Mouse (Mus musculus): Measurements from ENCODE around the gene Lrrc41. TPM values are rescaled to one million over a fixed set of nuclear protein-coding genes. Genes with fewer than 3 reads are reported as not detected.

Gene Lrrc41
- polyA plus RNA-seq, 1 experiment from 2014 or later: 78.6 TPM

DNA sequence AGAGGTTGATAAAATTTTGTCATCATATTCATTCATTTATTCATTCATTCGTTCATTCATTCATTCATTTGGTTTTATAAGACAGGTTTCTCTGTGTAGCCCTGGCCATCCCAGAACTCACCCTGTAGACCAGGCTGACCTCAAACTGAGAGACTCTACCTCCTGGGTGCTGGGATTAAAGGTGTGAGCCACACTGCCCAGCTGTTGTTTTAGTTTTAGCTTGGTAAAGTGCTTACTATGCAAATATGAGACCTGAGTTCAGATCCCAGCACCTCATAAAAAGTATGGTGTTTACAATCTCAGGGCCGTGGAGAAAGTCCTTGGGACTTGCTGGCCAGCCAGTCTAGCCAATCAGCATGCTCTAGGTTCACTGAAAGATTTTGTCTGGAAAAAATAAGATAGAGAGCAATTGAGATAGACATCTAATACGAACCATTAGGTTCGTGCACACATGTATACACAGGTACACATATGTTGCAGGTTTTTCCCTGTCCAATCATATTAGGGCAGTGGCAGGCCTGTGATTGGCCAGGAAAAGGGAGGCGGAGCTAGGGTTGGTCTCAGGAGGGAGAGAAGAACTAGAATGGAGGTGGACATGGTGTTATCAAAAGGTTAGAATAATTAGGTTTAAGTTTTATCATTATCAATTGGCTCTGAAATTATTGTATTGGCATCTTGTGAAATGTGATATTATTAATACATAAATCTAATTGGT is 15.9 kb upstream of the Lrrc41 start:
- 77% methylated on average over 5 of the region's 5 CpGs for WGBS
- Histone ChIP-seq H3K4me3 (no peak overlapping the region), H3K27ac (no peak overlapping the region), H3K36me3 (no peaks in the 10 kb centered on the region), H3K27me3 (ENCODE audit: insufficient read depth, poor library complexity, severe bottlenecking) (no peaks in the 10 kb centered on the region), H3K4me1 (replicated peaks) (0 out of 2 replicates have a peak, but pooled peaks cover 3% of the 10 kb centered on the region), H3K9me3 (no peaks in the 10 kb centered on the region)
- no peak for DNase-seq (ENCODE audit: low spot score)

DNA sequence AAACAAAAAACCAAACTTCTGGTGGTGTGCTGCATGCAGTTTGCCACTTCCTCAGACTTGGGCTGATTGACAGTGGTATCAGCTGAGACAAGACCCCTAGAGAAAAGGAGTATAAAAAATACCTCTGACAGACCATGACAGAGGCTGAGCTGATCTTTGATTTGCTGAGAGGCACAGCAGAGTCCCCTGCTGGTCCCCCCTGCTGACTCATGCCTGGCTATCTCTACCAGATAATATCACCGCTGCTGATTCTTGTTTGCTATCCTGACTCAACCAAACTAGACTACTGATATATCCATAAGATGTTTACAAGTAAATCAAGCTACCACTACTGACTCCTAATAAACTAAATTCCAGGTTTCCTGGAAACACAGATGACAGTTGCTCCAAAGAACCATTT is 11.2 kb upstream of the Lrrc41 start:
- H3K36me3 ChIP-seq: peaks cover 40% of the 10 kb centered on the region
- H3K27ac ChIP-seq: no peak overlapping the region
- no peak for DNase-seq (ENCODE audit: low spot score)
- H3K9me3 ChIP-seq: no peaks in the 10 kb centered on the region
- H3K4me1 ChIP-seq (replicated peaks): no peaks in the 10 kb centered on the region
- no peak overlapping the region for H3K4me3 ChIP-seq
- no peaks in the 10 kb centered on the region for H3K27me3 ChIP-seq (ENCODE audit: insufficient read depth, poor library complexity, severe bottlenecking)
- 42% methylated on average over 1 of the region's 1 CpGs for WGBS

DNA sequence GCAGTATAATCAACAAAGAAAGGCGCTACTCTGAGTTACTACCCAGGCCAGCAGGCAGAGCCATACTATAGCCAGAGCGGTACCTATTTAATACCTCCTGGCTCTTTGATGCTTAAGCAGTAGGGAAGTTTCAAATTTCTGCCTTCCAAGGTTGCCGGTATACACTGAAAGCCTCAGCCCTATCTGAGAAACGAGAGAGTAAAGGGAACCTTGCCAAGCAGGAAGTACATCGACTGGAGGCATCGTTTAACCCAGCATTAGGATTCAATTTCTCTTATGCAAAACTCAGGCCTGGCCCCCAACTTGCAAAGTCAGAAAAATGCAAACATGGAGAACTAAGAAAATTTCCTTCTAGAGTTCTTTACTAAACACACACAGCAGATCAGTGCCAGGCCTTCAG is 5.0 kb upstream of the Lrrc41 start:
- Histone ChIP-seq H3K9me3 (no peaks in the 10 kb centered on the region), H3K4me1 (replicated peaks) (peaks cover 19% of the 10 kb centered on the region), H3K27ac (no peak overlapping the region), H3K27me3 (ENCODE audit: insufficient read depth, poor library complexity, severe bottlenecking) (no peaks in the 10 kb centered on the region), H3K4me3 (no peak overlapping the region), H3K36me3 (peaks cover 56% of the 10 kb centered on the region)
- 92% methylated on average over 6 of the region's 6 CpGs for WGBS
- no peak for DNase-seq (ENCODE audit: low spot score)

DNA sequence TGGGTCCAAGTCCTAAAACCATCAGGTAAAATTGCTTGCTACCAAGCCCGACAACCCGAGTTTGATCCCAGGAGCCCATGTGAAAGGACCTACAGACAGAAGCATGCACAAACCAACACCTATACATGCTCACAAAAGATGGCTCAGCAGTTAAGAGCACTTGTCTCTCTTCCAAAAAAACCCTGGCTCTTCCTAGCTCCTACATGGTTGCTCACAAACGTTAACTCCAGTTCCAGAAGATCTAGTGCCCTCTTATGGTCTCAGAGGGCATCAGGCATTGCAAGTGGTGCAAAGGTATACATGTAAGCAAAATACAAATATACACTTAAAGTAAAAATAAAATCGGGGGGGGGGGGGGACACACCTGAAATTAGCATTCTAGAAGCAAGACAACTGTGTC is 1.9 kb upstream of the Lrrc41 start:
- Histone ChIP-seq H3K9me3 (no peaks in the 10 kb centered on the region), H3K27me3 (ENCODE audit: insufficient read depth, poor library complexity, severe bottlenecking) (no peaks in the 10 kb centered on the region), H3K27ac (no peak overlapping the region), H3K4me3 (peak overlapping the region; percentile 96; the same call in 1 of the 2 replicates), H3K4me1 (replicated peaks) (peaks cover 35% of the 10 kb centered on the region), H3K36me3 (peaks cover 26% of the 10 kb centered on the region)
- no peak for DNase-seq (ENCODE audit: low spot score)
- 63% methylated on average over 4 of the region's 4 CpGs for WGBS

DNA sequence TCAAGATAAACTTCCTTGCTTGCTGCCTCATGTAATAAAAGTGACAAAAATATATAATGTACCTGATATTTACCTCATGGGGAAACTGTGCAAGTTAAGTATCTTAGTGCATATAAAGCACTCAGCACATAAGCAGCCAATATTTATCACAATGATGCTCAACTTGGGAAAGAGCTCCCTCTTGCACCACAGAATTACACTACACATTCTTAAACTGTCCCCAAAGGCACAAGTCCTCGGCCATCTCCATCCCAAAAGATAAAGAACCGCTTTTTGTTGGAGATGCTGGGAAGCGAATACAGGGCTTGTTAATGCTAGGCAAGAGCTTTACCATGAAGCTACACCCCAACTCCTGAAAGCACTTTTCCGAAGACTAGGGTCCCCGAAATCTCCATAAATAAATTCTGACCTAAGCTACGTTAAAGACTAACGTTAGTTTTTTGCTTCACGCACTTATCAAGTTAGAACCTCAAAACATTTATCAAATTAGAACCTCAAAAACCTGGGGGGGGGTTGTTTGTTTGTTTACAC is 859 bp upstream of the Lrrc41 start:
- Histone ChIP-seq H3K4me1 (replicated peaks) (peaks cover 35% of the 10 kb centered on the region), H3K36me3 (peaks cover 17% of the 10 kb centered on the region), H3K27ac (peak overlapping the region; percentile 99), H3K9me3 (no peaks in the 10 kb centered on the region), H3K27me3 (ENCODE audit: insufficient read depth, poor library complexity, severe bottlenecking) (no peaks in the 10 kb centered on the region), H3K4me3 (peak overlapping the region; percentile 96)
- WGBS: 3% methylated on average over 8 of the region's 8 CpGs
- DNase-seq (ENCODE audit: low spot score): no peak

DNA sequence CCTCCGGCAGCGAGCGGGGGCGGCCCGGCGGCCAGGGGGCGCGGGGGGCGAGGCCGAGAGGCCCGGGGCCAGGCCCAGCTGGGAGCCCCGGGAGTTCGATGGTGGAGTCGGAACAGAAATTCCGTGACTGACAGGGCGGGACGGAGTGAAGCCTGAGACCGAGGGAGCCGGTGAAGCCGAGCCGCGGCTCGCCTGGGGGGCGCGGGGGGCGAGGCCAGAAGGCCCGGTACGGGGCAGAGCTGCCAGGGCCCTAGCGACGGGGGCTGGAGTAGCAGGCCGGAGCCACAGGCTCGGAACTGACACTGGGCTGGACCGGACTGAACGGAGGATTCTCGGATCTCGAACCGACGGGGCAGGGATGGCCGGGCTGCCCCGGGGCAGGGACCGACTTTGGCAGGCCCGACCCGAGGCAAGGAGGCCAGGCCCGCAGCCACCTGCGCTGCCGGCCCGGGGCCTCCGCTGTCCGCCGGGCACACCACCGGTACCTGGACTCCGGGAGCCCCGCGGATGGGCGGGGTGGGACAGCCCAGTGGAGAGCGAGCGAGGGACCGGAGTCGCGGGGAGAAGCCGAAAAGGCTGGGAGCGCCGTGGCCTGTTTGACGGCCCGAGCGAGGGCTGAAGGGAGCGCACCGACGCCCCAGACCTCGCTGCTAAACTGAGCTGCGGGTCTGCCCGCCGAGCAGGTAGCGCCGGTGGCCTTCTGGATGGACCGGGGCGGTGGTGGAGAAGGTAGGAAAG is 731 bp downstream of the Lrrc41 start:
- DNase-seq (ENCODE audit: low spot score): peak; percentile 80
- H3K4me1 ChIP-seq (replicated peaks): peaks cover 35% of the 10 kb centered on the region
- H3K27me3 ChIP-seq (ENCODE audit: insufficient read depth, poor library complexity, severe bottlenecking): no peaks in the 10 kb centered on the region
- WGBS: under 1% methylated on average over 76 of the region's 77 CpGs
- peak overlapping the region; percentile 99 for H3K27ac ChIP-seq
- H3K36me3 ChIP-seq: peaks cover 18% of the 10 kb centered on the region
- H3K9me3 ChIP-seq: no peaks in the 10 kb centered on the region
- H3K4me3 ChIP-seq: peak overlapping the region; percentile 96

DNA sequence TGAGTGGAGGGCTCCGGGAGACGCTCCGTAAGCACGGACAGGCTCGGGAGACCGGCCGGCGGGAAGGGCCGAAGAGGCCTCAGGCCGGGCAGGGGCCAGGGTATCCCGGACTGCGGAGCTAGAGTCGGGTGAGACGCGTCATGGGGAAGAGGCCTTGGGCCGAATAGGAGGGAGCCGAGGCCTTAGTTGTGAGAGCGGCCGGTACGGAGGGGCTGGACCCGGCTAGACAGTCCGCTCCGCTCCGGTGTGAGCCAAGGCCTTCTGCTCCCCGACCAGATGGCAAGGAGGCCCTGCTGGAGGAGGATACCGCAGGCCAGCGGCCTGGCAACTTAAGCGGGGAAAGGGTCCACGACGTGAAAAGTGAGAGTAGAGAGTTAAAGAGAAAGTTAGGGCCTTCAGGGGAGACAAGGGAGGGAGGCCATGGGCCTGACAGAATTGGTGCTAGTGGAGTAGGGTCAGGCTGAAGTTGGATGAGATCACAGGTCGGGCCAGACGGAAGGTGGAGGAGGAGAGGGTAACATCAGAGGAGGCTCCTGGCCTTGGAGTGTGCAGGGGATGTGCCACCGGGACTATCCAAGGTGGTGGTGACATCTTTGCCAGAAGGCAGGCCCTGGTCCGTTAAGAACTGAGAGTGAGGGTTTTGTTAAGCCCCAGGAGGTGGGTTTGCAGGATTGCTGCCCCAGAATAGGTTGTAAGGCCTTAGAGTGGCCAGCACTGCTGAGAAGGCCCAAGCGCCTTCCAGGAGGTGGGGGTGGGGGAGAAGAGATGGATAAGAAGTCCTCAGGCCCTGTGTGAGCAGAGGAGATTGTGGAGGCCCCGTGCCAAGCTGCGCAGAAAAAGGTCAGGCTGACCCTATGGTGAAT is 1.5 kb downstream of the Lrrc41 start:
- peaks cover 35% of the 10 kb centered on the region for H3K4me1 ChIP-seq (replicated peaks)
- peak; percentile 63 for DNase-seq (ENCODE audit: low spot score)
- H3K36me3 ChIP-seq: peaks cover 26% of the 10 kb centered on the region
- peak overlapping the region; percentile 96 for H3K4me3 ChIP-seq
- no peaks in the 10 kb centered on the region for H3K27me3 ChIP-seq (ENCODE audit: insufficient read depth, poor library complexity, severe bottlenecking)
- peak overlapping the region; percentile 99 for H3K27ac ChIP-seq
- H3K9me3 ChIP-seq: no peaks in the 10 kb centered on the region
- WGBS: 4% methylated on average over 37 of the region's 37 CpGs

DNA sequence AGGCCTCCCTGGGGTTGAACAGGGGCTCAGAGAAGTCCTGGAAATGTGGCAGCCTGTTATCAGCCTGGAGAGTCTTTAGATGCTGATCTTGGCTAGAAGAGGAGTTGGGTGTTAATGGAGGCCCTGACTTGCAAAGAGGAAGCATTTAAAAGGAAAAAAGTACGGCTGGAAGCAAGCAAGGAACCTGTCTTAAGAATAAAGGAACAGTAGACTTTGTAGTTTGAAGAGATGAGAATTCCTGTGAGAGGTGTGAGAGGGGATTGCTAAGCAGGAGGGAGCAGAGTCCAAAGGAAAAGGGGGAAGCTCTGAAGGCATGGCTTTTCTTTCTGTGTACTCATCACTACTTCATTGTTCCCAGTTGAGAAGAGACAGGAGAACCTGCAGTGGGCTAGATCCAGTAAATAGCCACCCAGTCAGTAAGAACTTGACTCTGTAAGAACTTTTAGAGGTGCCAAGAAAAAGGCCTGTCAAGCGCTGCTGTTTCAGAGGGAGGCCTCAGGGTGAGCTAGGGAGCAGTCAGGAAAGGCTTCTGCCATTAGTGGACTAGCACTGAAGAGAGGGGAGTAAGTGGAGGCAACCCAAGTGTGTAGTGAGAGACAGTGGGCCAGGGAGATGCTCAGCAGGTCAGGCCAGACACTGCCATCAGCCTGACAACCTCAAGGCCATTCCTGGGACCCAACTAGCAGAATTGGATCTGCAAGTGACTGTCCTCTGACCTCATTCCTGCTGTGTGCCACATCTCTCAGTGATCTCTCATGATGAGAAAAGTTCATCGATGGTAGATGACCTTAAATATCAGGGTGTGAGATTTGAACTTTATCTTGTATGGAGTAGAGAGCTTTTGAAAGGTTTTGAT is 2.4 kb downstream of the Lrrc41 start:
- no peaks in the 10 kb centered on the region for H3K9me3 ChIP-seq
- 71% methylated on average over 3 of the region's 3 CpGs for WGBS
- peak overlapping the region; percentile 96 for H3K4me3 ChIP-seq
- DNase-seq (ENCODE audit: low spot score): no peak
- H3K4me1 ChIP-seq (replicated peaks): peaks cover 34% of the 10 kb centered on the region
- peak overlapping the region; percentile 99 for H3K27ac ChIP-seq
- no peaks in the 10 kb centered on the region for H3K27me3 ChIP-seq (ENCODE audit: insufficient read depth, poor library complexity, severe bottlenecking)
- H3K36me3 ChIP-seq: peaks cover 35% of the 10 kb centered on the region

DNA sequence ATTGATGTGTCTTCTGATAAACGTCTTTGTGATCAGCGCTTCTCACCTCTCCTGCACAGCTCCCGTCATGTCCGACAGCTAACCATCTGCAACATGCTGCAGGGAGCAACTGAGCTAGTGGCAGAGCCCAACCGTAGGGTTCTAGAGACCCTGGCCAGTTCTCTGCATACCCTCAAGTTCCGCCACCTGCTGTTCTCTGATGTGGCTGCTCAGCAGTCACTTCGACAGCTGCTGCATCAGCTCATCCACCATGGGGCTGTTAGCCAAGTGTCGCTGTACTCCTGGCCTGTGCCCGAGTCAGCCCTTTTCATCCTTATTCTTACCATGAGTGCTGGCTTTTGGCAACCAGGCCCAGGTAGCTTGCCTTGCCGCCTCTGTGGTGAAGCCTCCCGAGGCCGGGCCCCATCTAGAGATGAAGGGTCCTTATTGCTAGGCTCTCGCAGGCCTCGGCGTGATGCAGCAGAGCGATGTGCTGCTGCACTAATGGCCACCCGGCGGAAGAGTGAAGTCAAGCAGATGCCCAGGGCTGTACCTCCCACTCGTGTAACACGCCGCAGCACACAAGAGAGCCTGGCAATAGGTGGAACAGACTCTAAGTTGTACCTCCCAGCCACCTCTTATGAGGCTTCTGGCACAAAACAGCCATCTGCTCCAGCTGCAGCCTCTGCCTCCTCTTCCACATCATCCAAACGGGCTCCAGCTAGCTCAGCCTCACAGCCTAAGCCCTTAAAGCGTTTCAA is 13.6 kb downstream of the Lrrc41 start:
- DNase-seq (ENCODE audit: low spot score): no peak
- no peak overlapping the region for H3K4me3 ChIP-seq
- no peaks in the 10 kb centered on the region for H3K9me3 ChIP-seq
- H3K27ac ChIP-seq: no peak overlapping the region
- no peaks in the 10 kb centered on the region for H3K27me3 ChIP-seq (ENCODE audit: insufficient read depth, poor library complexity, severe bottlenecking)
- peaks cover 99% of the 10 kb centered on the region for H3K36me3 ChIP-seq
- H3K4me1 ChIP-seq (replicated peaks): no peaks in the 10 kb centered on the region
- WGBS: 92% methylated on average over 23 of the region's 23 CpGs

DNA sequence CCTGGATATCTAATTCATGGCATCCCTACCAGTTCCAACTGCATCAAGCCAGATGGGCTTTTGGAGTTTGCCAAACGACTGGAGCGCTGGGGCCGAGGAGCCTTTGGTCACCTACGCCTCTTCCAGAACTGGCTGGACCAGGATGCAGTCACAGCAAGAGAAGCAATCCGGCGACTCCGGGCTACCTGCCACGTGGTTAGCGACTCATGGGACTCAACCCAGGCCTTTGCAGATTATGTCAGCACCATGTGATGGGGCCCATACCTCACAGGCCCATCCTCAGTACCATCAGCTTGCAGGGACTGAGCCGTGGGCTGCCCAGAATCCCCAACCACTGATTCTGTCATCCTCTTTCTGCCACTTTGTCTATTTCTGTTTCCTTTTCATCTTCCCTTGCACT is 21.2 kb downstream of the Lrrc41 start:
- Histone ChIP-seq H3K9me3 (no peaks in the 10 kb centered on the region), H3K36me3 (peaks cover 100% of the 10 kb centered on the region), H3K4me3 (no peak overlapping the region), H3K27ac (no peak overlapping the region), H3K27me3 (ENCODE audit: insufficient read depth, poor library complexity, severe bottlenecking) (no peaks in the 10 kb centered on the region), H3K4me1 (replicated peaks) (no peaks in the 10 kb centered on the region)
- DNase-seq (ENCODE audit: low spot score): no peak
- WGBS: 94% methylated on average over 10 of the region's 10 CpGs

DNA sequence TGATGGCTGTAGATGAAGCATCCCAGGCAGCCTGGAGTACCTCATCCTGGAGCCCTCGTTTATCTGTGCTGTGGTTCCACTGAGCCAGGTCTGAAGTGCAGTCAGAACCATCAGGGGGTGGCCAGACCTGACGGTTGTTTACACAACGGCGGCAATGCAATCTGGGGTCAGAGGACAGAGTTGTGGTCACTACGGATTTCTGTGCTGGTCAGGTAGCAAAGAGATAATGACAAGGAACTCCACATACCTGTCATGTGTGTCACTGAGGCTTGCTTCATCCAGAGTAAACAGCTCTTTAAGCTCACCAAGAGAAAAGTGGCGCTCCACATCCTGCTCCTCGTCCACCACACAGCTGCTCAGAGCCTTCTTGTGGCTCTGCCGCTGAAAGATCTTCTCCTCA is 22.1 kb downstream of the Lrrc41 start:
- 89% methylated on average over 8 of the region's 8 CpGs for WGBS
- Histone ChIP-seq H3K27me3 (ENCODE audit: insufficient read depth, poor library complexity, severe bottlenecking) (no peaks in the 10 kb centered on the region), H3K9me3 (no peaks in the 10 kb centered on the region), H3K27ac (no peak overlapping the region), H3K36me3 (peaks cover 100% of the 10 kb centered on the region), H3K4me3 (no peak overlapping the region), H3K4me1 (replicated peaks) (no peaks in the 10 kb centered on the region)
- no peak for DNase-seq (ENCODE audit: low spot score)
